Mouse (Mus musculus): Measurements from ENCODE around the gene Ctse.

The Ctse gene

GRCm38 (mm10) chr1:131699642-131700041, 61.5 kb downstream of the Ctse start:
- DNase-seq (ENCODE audit: low read depth, low spot score) = no peak

- no peak for DNase-seq (ENCODE audit: low read depth, low spot score)
These were observed 62.3 kb downstream of the Ctse start for GRCm38 (mm10) chr1:131700447-131700846.

DNA sequence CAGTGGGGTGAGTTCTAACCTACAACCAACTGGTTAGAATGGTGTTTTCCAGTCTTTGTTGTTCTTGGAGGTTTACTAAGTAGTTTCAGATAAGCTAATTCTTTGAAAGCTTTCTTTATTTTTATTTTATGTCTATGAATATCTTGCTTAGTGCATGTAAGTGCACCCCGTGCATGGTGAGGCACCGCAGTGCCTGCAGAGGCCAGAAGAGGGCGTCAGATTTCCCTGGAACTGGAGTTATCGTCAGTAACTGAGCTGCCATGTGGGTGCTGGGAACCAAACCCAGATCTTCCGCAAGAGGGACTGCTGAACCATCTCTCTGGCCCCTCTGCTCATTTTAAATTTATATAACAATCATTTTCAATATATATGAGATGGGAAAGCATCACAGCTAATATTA, 63.3 kb downstream of the Ctse start:
- no peak for DNase-seq (ENCODE audit: low read depth, low spot score)

GRCm38 (mm10) chr1:131702094-131702766, 64.1 kb downstream of the Ctse start:
- DNase-seq (ENCODE audit: low read depth, low spot score) = no peak

GRCm38 (mm10) chr1:131703482-131703881, 65.4 kb downstream of the Ctse start:
- DNase-seq (ENCODE audit: low read depth, low spot score) = no peak

- DNase-seq (ENCODE audit: low read depth, low spot score) = no peak
These were observed 70.2 kb downstream of the Ctse start for GRCm38 (mm10) chr1:131708338-131708737.

GRCm38 (mm10) chr1:131711518-131711917, 73.4 kb downstream of the Ctse start:
- no peak for DNase-seq (ENCODE audit: low read depth, low spot score)

- DNase-seq (ENCODE audit: low read depth, low spot score) = peak; percentile 46
These were observed 74.3 kb downstream of the Ctse start for GRCm38 (mm10) chr1:131712386-131712785.

- DNase-seq (ENCODE audit: low read depth, low spot score) = no peak
These were observed 76.6 kb downstream of the Ctse start for GRCm38 (mm10) chr1:131714388-131715337.

DNA sequence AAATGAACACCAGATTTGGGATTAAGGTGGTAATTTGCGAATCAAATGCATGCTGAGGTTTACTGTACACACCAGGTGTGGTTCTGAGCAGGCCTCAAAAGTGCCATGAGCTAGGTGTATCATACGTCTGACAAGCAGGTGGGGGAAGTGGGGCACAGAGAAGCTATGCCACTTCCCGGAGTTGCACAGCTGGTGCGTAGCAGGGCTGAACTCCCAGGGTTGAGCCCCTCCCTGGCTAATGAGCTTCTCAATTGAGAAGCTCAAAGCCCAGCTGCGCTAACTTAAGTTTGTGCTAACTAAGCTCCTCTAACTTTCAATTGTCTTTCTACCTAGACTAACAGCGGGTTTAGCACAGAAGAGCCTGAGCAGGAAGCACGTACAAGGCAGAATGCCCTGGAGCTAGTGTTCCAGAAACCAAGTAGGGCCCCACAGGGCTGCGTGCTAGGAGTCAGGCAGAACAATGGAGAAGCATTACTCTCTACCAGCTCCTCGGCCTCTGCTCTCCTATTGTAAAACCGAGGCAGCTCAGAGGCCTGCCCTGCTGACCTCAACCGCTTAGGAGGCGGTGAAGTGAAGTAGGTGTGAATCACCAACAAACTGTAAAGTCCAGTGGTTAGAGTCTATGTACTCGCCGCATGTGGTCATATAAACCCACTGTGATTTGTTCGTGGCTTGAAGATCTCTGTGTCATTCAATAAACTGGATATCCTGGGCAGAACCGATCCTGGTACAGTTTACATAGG, 81.0 kb downstream of the Ctse start:
- DNase-seq (ENCODE audit: low read depth, low spot score) = no peak

- DNase-seq (ENCODE audit: low read depth, low spot score) = no peak
These were observed 83.9 kb downstream of the Ctse start for GRCm38 (mm10) chr1:131721989-131722388.

DNA sequence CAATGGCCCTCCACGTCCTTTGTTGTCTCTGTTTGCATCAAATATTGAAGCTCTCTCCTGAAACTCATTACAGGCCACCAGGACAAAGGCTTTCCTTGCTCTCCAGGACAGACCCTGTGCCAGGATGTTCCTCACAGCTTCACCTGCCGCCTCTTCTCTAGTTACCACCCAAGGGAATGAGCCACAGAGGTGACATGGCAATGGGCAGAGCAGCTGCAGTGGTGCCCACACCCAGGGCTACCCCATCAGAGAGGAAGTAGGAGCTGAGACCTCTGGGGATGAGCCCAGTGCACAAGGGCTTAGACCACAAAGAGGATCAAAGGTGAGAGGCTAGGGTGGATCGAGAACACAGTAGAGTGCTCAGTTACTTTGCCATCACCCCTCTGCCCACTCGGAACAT, 85.4 kb downstream of the Ctse start:
- no peak for DNase-seq (ENCODE audit: low read depth, low spot score)

All from c-Kit-negative CD71-positive TER-119-positive erythroid progenitor cells, embryonic 14.5 days (primary cell).